Mouse (Mus musculus) kidney, embryonic 14.5 days (tissue): ENCODE data around the gene Prpf8. TPM values are rescaled to one million over a fixed set of nuclear protein-coding genes. Genes with fewer than 3 reads are reported as not detected.
"Not testable (repeated sequence)": the region's sequence is repeated elsewhere in the genome, so short reads cannot be mapped to it uniquely, and the experiment has no call there.

ENCODE experiments used
- ATAC-seq: fragments of 200-750 bp; cut with Nextera tagmentation; 2 replicates; pipeline ENCODE4 v1.8.0; 2017; ENCODE audit warnings: moderate number of reproducible peaks, mild to moderate bottlenecking, moderate TSS enrichment, moderate library complexity; ENCODE audit not compliant: low FRiP score, low TSS enrichment
- H3K27ac ChIP-seq: fragments of 300-500 bp; sonication (generic); 2 replicates; pipeline ENCODE4 v1.5.1; 2014; ENCODE audit warnings: low read depth, mild to moderate bottlenecking, low read length, moderate library complexity, mixed read lengths
- H3K27me3 ChIP-seq: fragments of 300-500 bp; sonication (generic); 2 replicates; pipeline ENCODE4 v1.6.1; 2014; ENCODE audit warnings: mild to moderate bottlenecking, low read length; ENCODE audit not compliant: control insufficient read depth, insufficient read depth
- H3K36me3 ChIP-seq: fragments of 300-500 bp; sonication (generic); 2 replicates; pipeline ENCODE4 v1.6.1; 2014; ENCODE audit warnings: low read length, mixed read lengths; ENCODE audit not compliant: control insufficient read depth, insufficient read depth
- H3K4me1 ChIP-seq: fragments of 300-500 bp; sonication (generic); 2 replicates; pipeline ENCODE4 v1.6.1; 2014; ENCODE audit warnings: low read length, mixed read lengths; ENCODE audit not compliant: control insufficient read depth, insufficient read depth
- H3K4me2 ChIP-seq: fragments of 300-500 bp; sonication (generic); replicated peaks from 2 replicates; pipeline ENCODE4 v1.6.1; 2014; ENCODE audit warnings: low read depth, mild to moderate bottlenecking, low read length
- H3K4me3 ChIP-seq: fragments of 300-500 bp; sonication (generic); 2 replicates; pipeline ENCODE4 v1.5.1; 2014; ENCODE audit warnings: mild to moderate bottlenecking, low read length
- H3K9ac ChIP-seq: fragments of 300-500 bp; sonication (generic); 2 replicates; pipeline ENCODE4 v1.6.1; 2014; ENCODE audit warnings: low read depth, mild to moderate bottlenecking, low read length, moderate library complexity
- H3K9me3 ChIP-seq: fragments of 300-500 bp; sonication (generic); 2 replicates; pipeline ENCODE4 v1.6.1; 2016; ENCODE audit warnings: low read length; ENCODE audit not compliant: control insufficient read depth
- WGBS: fragments of 180-500 bp; shearing (Covaris S2); extraction: QIAGEN DNeasy Blood & Tissue Kit; methylation state at CpG from one replicate; pipeline ENCODE4 v1.1.7; 2014; 5-methylcytosine and 5-hydroxymethylcytosine counted together
- microRNA counts: library from miRNA; unstranded; fragments of <30 nt; microRNA quantifications from one replicate; lab custom pipeline; 2017
- microRNA-seq: library from miRNA; unstranded; fragments of <30 nt; microRNA quantifications from one replicate; pipeline ENCODE4, GENCODE M21; 2016
- polyA plus RNA-seq: library from polyadenylated mRNA; unstranded; fragments of >200 nt; fragmentation: Nextera tagmentation; extraction: Ambion mirVana; gene quantifications from 2 replicates; pipeline ENCODE4 v1.2.1, GENCODE M21; 2014

Prpf8 gene
- polyA plus RNA-seq, 1 experiment from 2014 or later, result 103 TPM

- H3K4me2 ChIP-seq, result no peak overlapping the region
- 67% methylated on average over 5 of the region's 5 CpGs for WGBS
- H3K36me3 ChIP-seq, result no peaks in the 10 kb centered on the region
- peak; percentile 37; the same call in 1 of the 2 replicates for ATAC-seq
- no peak overlapping the region for H3K27ac ChIP-seq
- H3K9me3 ChIP-seq, result no peaks in the 10 kb centered on the region
- no peak overlapping the region for H3K4me3 ChIP-seq
- H3K9ac ChIP-seq, result no peak overlapping the region
- no peaks in the 10 kb centered on the region for H3K27me3 ChIP-seq
- peaks cover 35% of the 10 kb centered on the region for H3K4me1 ChIP-seq
These were observed 64.7 kb downstream of the Prpf8 start for GRCm38 (mm10) chr11:75551321-75551720.

DNA sequence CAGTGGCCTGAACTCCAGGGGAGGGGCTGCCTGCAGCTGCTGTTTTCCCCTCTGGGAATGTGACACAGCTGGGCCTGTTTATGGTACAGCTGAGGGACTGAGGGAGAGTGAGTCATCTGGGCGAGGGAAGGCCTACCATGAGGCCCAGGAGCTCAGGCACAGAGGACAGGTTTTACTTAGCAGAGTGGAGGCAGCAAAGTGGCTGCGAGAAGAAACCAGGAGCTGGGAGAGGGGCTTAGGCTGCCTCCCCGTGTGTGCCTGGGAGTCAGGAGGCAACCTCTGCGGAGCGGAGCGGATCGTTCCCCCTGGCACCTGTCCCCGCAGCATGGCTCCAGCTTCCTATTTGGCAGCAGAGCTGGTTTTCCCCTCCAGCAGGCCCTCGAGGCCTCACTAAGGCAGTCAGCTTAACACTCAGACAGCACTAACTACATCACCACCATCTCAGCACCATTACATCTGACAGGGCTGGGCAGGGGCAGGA is 65.4 kb downstream of the Prpf8 start:
- Histone ChIP-seq H3K4me2 (no peak overlapping the region), H3K27ac (no peak overlapping the region), H3K4me3 (no peak overlapping the region), H3K9me3 (no peaks in the 10 kb centered on the region), H3K9ac (peak overlapping the region; percentile 9; the same call in 1 of the 2 replicates), H3K4me1 (peaks cover 37% of the 10 kb centered on the region), H3K36me3 (no peaks in the 10 kb centered on the region), H3K27me3 (no peaks in the 10 kb centered on the region)
- 66% methylated on average over 9 of the region's 9 CpGs for WGBS
- ATAC-seq, result no peak

GRCm38 (mm10) chr11:75552906-75553482 is 66.4 kb downstream of the Prpf8 start:
- no peak for ATAC-seq
- H3K4me2 ChIP-seq, result no peak overlapping the region
- H3K36me3 ChIP-seq, result no peaks in the 10 kb centered on the region
- no peak overlapping the region for H3K9ac ChIP-seq
- 24% methylated on average over 7 of the region's 7 CpGs for WGBS
- H3K9me3 ChIP-seq, result no peaks in the 10 kb centered on the region
- H3K4me1 ChIP-seq, result peaks cover 41% of the 10 kb centered on the region
- H3K27me3 ChIP-seq, result no peaks in the 10 kb centered on the region
- no peak overlapping the region for H3K27ac ChIP-seq
- H3K4me3 ChIP-seq, result no peak overlapping the region

- H3K27ac ChIP-seq, H3K9me3 ChIP-seq, H3K27me3 ChIP-seq, H3K36me3 ChIP-seq, H3K9ac ChIP-seq, H3K4me2 ChIP-seq, H3K4me3 ChIP-seq, ATAC-seq: not testable (repeated sequence)
- peaks cover 22% of the 10 kb centered on the region for H3K4me1 ChIP-seq
- WGBS, result 96% methylated on average over 6 of the region's 6 CpGs
These were observed 69.4 kb downstream of the Prpf8 start for GRCm38 (mm10) chr11:75556006-75556405.

- Histone ChIP-seq H3K4me2 (no peak overlapping the region), H3K9me3 (no peaks in the 10 kb centered on the region), H3K27ac (no peak overlapping the region), H3K36me3 (no peaks in the 10 kb centered on the region; the same call in 1 of the 2 replicates), H3K9ac (no peak overlapping the region), H3K4me1 (peaks cover 10% of the 10 kb centered on the region), H3K27me3 (no peaks in the 10 kb centered on the region), H3K4me3 (no peak overlapping the region)
- WGBS, result 84% methylated on average over 6 of the region's 6 CpGs
- ATAC-seq, result no peak
These were observed 70.5 kb downstream of the Prpf8 start for GRCm38 (mm10) chr11:75557142-75557541.

- Histone ChIP-seq H3K4me2 (no peak overlapping the region), H3K4me1 (peaks cover 6% of the 10 kb centered on the region; the same call in 1 of the 2 replicates), H3K36me3 (no peaks in the 10 kb centered on the region; the same call in 1 of the 2 replicates), H3K27me3 (no peaks in the 10 kb centered on the region), H3K4me3 (no peak overlapping the region), H3K27ac (no peak overlapping the region), H3K9me3 (no peaks in the 10 kb centered on the region), H3K9ac (no peak overlapping the region)
- WGBS, result 91% methylated on average over 1 of the region's 1 CpGs
- no peak for ATAC-seq
These were observed 71.5 kb downstream of the Prpf8 start for GRCm38 (mm10) chr11:75558101-75558500.

MicroRNAs encoded within 50 kb of the gene (microRNA counts, 519-probe panel; counts per million panel counts)
- microRNA mmu-miR-22 (lab: Ali Mortazavi, UCI), result 6,867 counts per million, percentile 73 among the panel's probes with 10 or more counts

Small RNA genes within 50 kb of the gene (microRNA-seq; reads per million reads assigned to microRNA genes)
- gene Mir22 (3,203 reads per million, percentile 88 among the genes with 10 or more reads in this experiment), gene Mir3971 (not detected)

Other genes starting within 250 kb of the Prpf8 start
- gene Rpa1, start 138.5 kb upstream of the Prpf8 start, polyA plus RNA-seq, result 111 and 119 TPM in 2 replicates
- 10.4 and 17.8 TPM in 2 replicates for gene Smyd4, start 138.4 kb upstream of the Prpf8 start, polyA plus RNA-seq
- gene Serpinf1, start 64.1 kb upstream of the Prpf8 start, polyA plus RNA-seq, result 118 and 120 TPM in 2 replicates
- 3.9 and 8.4 TPM in 2 replicates for gene Serpinf2, start 47.2 kb upstream of the Prpf8 start, polyA plus RNA-seq
- gene Wdr81, start 32.1 kb upstream of the Prpf8 start, polyA plus RNA-seq, result 2.8 and 4.8 TPM in 2 replicates
- 20.7 and 21.0 TPM in 2 replicates for gene Tlcd2, start 25.1 kb upstream of the Prpf8 start, polyA plus RNA-seq
- 0.51 and 0.97 TPM in 2 replicates for gene Rilp, start 23.3 kb downstream of the Prpf8 start, polyA plus RNA-seq
- 10.0 TPM in 2 replicates for gene Scarf1, start 26.7 kb downstream of the Prpf8 start, polyA plus RNA-seq
- gene Slc43a2, start 44.9 kb downstream of the Prpf8 start, polyA plus RNA-seq, result 3.5 and 6.0 TPM in 2 replicates
- gene Pitpna, start 101.3 kb downstream of the Prpf8 start, polyA plus RNA-seq, result 78.2 and 99.5 TPM in 2 replicates
- 24.9 and 30.1 TPM in 2 replicates for gene Inpp5k, start 144.2 kb downstream of the Prpf8 start, polyA plus RNA-seq
- gene Myo1c, start 163.7 kb downstream of the Prpf8 start, polyA plus RNA-seq, result 21.5 and 32.0 TPM in 2 replicates
- 66.1 and 119 TPM in 2 replicates for gene Crk, start 192.4 kb downstream of the Prpf8 start, polyA plus RNA-seq
- gene Ywhae, start 246.1 kb downstream of the Prpf8 start, polyA plus RNA-seq, result 918 and 1,088 TPM in 2 replicates